Mouse (Mus musculus) activated CD4-positive, CD25-positive, alpha-beta regulatory T cell, adult 4 months (primary cell): ENCODE measurements around the gene Olfr460. TPM values are rescaled to one million over a fixed set of nuclear protein-coding genes. Genes with fewer than 3 reads are reported as not detected.
"Not testable (repeated sequence)": the region's sequence is repeated elsewhere in the genome, so short reads cannot be mapped to it uniquely, and the experiment has no call there.

Source experiments
- ATAC-seq: one replicate; pipeline ENCODE4 v1.8.0; 2017
- polyA plus RNA-seq, 2 experiments: library from polyadenylated mRNA; unstranded; fragments of 100-300 nt; shearing (Covaris generic); gene quantifications; one replicate each; pipeline ENCODE4 v1.2.1; 2017

The Olfr460 gene
- not detected for polyA plus RNA-seq

GRCm38 (mm10) chr6:40569187-40569586, at the start of gene Olfr460:
Olfr460 (plus strand) TSS chr6:40569487.
- no peak for ATAC-seq

GRCm38 (mm10) chr6:40544690-40545089, 24.6 kb upstream of the Olfr460 start:
- no peak for ATAC-seq

DNA sequence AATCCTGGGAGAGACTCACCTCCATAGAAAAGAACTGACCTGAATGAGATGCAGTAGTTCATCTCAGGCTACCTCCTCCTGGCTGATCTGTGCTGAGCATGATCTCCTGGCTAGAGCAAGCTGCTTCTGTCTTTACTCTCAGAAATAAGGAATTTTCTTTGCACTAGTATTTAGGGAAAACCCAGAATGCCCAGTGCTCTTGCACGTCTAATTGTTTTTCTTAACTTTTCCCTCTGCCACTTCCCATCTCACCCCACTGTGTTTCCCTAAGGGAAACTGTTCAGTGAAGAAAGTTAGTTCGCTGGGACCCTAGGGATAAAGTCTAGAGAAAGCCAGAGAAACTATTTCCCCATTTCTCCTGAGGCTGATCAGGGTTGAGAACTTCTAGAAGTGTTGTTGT, 14.3 kb upstream of the Olfr460 start, which contains the start of gene Olfr461:
TSS of gene Olfr461 (minus strand) at position 101 of the 400 bp plus-strand sequence.
- ATAC-seq, result no peak

GRCm38 (mm10) chr6:40573618-40574017, 4.3 kb downstream of the Olfr460 start:
- ATAC-seq, result no peak

DNA sequence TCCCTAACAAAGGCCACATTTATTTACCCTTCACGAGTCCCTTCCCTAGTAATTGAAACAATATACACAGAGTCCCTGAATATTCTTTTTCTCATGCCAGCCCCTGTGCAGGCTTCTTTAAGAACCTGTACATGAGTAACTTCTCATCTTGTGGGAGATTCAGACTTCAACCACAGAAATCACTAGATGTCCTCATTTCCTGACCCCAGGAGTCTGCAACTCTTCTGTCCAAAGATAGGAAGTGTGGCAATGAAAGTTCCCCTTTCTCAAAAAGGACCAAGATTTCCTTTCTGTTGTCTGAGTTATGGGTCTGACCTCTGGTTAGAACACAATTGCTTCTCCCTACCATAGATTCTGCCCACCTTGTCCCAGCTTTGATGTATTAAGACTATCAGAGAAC, 7.0 kb downstream of the Olfr460 start:
- no peak for ATAC-seq

- no peak for ATAC-seq
Observed at GRCm38 (mm10) chr6:40584336-40584735, 15.0 kb downstream of the Olfr460 start.

DNA sequence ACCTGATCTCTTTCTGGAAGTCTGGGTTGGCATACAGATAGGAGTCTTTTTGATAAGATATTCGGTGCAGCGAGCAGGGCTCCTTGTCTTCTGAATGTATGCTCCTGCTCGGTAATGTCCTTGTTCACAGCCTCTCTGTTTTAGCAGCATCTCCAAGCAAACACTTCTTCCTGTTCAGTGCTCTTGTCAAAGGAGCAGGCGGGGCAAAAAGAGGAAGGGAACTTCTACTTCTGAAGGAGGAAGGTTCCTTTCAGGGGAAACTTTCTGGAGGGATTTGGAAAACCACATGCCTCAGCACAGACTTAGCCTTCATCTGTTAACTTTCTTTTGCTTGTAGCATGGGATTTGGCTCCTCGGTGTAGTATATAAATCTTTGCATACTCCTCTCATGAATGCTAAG, 16.4 kb downstream of the Olfr460 start, which contains the start of gene Clec5a:
TSS of gene Clec5a (minus strand) at position 177 of the 400 bp plus-strand sequence.
- ATAC-seq, result no peak

- no peak for ATAC-seq
Observed at GRCm38 (mm10) chr6:40588346-40588745, 19.1 kb downstream of the Olfr460 start.

GRCm38 (mm10) chr6:40594804-40595550, 25.7 kb downstream of the Olfr460 start:
- ATAC-seq, result no peak

GRCm38 (mm10) chr6:40598546-40598945, 29.3 kb downstream of the Olfr460 start:
- not testable (repeated sequence) for ATAC-seq

DNA sequence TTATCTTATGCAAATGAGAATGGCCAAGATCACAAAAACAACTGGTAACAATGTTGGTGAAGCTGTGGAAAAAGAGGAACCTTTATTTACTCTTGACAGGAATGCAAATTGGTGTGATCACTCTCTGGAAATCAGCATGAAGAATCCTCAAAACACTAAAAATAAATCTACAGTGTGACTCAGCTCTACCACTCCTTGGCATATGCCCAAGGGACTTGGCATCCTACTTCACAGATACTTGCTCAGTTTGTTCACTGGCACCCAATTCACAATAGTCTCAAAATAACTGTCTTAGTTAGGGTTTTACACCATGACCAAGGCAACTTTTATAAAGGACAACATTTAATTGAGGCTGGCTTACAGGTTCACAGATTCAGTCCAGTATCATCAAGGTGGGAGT, 38.1 kb downstream of the Olfr460 start:
- ATAC-seq, result no peak

DNA sequence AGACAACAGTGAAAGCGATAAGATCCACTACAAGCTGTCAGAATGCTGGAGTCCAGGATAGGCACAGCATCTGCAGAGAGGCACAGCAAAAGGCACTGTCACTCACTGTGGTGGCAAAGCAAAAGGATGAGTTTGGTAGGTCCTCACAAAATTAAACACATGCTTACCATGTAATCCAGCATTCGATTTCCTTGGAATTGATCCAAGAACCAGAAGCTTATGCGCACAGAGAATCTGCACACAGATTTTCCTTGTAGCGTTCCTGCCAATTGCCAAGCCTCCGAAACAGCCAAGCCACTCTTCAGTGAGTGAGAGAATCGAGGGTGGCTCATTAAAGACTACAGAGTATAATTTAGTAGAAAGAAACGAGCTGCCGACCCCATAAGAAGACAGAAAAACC, 41.0 kb downstream of the Olfr460 start:
- ATAC-seq, result no peak

- ATAC-seq, result no peak
Observed at GRCm38 (mm10) chr6:40613260-40613852, 44.1 kb downstream of the Olfr460 start, which contains the start of gene Tas2r138. Tas2r138 (minus strand) TSS chr6:40613310.

- no peak for ATAC-seq
Observed at GRCm38 (mm10) chr6:40617965-40618364, 48.7 kb downstream of the Olfr460 start.

Other genes with a start within 250 kb of the Olfr460 start
- gene Agk, start 244.3 kb upstream of the Olfr460 start, polyA plus RNA-seq, result 10 to 100 TPM; 46.2 to 49.9 TPM
- 1 to 10 TPM; 4.9 to 6.1 TPM for gene E330009J07Rik, start 133.4 kb upstream of the Olfr460 start, polyA plus RNA-seq
- gene Wee2, start 130.4 kb upstream of the Olfr460 start, polyA plus RNA-seq, result under 1 TPM; 0.15 TPM
- gene Ssbp1, start 98.1 kb upstream of the Olfr460 start, polyA plus RNA-seq, result 100 to 1,000 TPM; 109 to 114 TPM
- not detected for gene Tas2r137, start 78.3 kb upstream of the Olfr460 start, polyA plus RNA-seq
- not detected for gene Tas2r108, start 76.0 kb upstream of the Olfr460 start, polyA plus RNA-seq
- 1 to 10 TPM in 1 of 2 experiments, not detected in 1; 2.5 TPM for gene Prss37, start 50.0 kb upstream of the Olfr460 start, polyA plus RNA-seq
- not detected for gene Olfr461, start 14.4 kb upstream of the Olfr460 start, polyA plus RNA-seq
- not detected for gene Clec5a, start 16.3 kb downstream of the Olfr460 start, polyA plus RNA-seq
- gene Tas2r138, start 43.8 kb downstream of the Olfr460 start, polyA plus RNA-seq, result not detected
- not detected for gene Mgam, start 59.3 kb downstream of the Olfr460 start, polyA plus RNA-seq